ENCODE assay signal across 7 mouse cellular contexts in genomic region chr5:24651768-24652752, GRCm38 (mm10). TPM values are rescaled to one million over a fixed set of nuclear protein-coding genes. Genes with fewer than 3 reads are reported as not detected.
DNase-seq lines count a peak whose midpoint lies in the region; ATAC-seq and TF ChIP-seq lines count a peak whose summit lies in the region.

No protein-coding gene starts in this region.

- peak; percentile 47 for ATAC-seq in intestine, embryonic 14.5 days (replicated peaks; ENCODE audit: low FRiP score, low TSS enrichment, low read depth)

- no peaks in the 10 kb centered on the region for H3K36me3 ChIP-seq in intestine, embryonic 14.5 days (ENCODE audit: control insufficient read depth, insufficient read depth, low read length)
- H3K36me3 ChIP-seq in midbrain, embryonic 10.5 days = no peaks in the 10 kb centered on the region

- intact Hi-C loops in left cerebral cortex, postnatal 14 days (cut with DNase I) = loop anchor here (5.0 kb wide), 1 partner anchor 55 kb away; no protein-coding TSS in a partner anchor

- peak; percentile 97 for TF ChIP-seq CTCF in cortical plate, adult 2 months (IDR thresholded peaks at IDR 0.05; ENCODE audit: extremely low read depth, insufficient read depth, low read length)

- no peak for TF ChIP-seq POLR2A in cortical plate, adult 2 months (IDR thresholded peaks at IDR 0.05; ENCODE audit: extremely low read depth, insufficient read depth, low read length)

- 29% methylated on average over 25 of the region's 25 CpGs for WGBS in intestine, embryonic 14.5 days
- WGBS in midbrain, embryonic 10.5 days = 35% methylated on average over 25 of the region's 25 CpGs

- no peaks in the 10 kb centered on the region for H3K4me1 ChIP-seq in cortical plate, adult 2 months (ENCODE audit: control insufficient read depth, insufficient read depth, low read length)
- no peaks in the 10 kb centered on the region for H3K4me1 ChIP-seq in intestine, embryonic 14.5 days (replicated peaks; ENCODE audit: control insufficient read depth, insufficient read depth, low read length)
- 0 out of 2 replicates have a peak, but pooled peaks cover 3% of the 10 kb centered on the region for H3K4me1 ChIP-seq in midbrain, embryonic 10.5 days

- H3K4me3 ChIP-seq in cortical plate, adult 2 months (ENCODE audit: insufficient read depth, low read length) = no peak overlapping the region
- H3K4me3 ChIP-seq in intestine, embryonic 14.5 days (ENCODE audit: low read depth, low read length) = no peak overlapping the region
- no peak overlapping the region for H3K4me3 ChIP-seq in midbrain, embryonic 10.5 days

- no peak overlapping the region for H3K27ac ChIP-seq in cortical plate, adult 2 months (ENCODE audit: insufficient read depth, low read length)
- H3K27ac ChIP-seq in intestine, embryonic 14.5 days (ENCODE audit: low read depth) = no peak overlapping the region
- H3K27ac ChIP-seq in midbrain, embryonic 10.5 days (replicated peaks) = no peak overlapping the region

- no peak overlapping the region for H3K9ac ChIP-seq in intestine, embryonic 14.5 days (ENCODE audit: low read length)

- DNase-seq in adipocyte (ENCODE audit: low spot score) = peak; percentile 81
- DNase-seq in gastrocnemius, postnatal 10 days = peak; percentile 87
- DNase-seq in intestine, embryonic 14.5 days (ENCODE audit: low spot score) = peak; percentile 95
- DNase-seq in left cerebral cortex, postnatal 14 days (ENCODE audit: low spot score in 2 of 2) = peak; percentile 85 to 93
- DNase-seq in midbrain, embryonic 10.5 days (ENCODE audit: low spot score) = peak; percentile 85
- peak; percentile 92 for DNase-seq in right cerebral cortex, postnatal 4 days

- no peaks in the 10 kb centered on the region for H3K9me3 ChIP-seq in intestine, embryonic 14.5 days (ENCODE audit: control insufficient read depth, low read length)
- H3K9me3 ChIP-seq in midbrain, embryonic 10.5 days (replicated peaks) = no peaks in the 10 kb centered on the region

- H3K27me3 ChIP-seq in intestine, embryonic 14.5 days (replicated peaks; ENCODE audit: control insufficient read depth, insufficient read depth, low read length) = no peaks in the 10 kb centered on the region
- H3K27me3 ChIP-seq in midbrain, embryonic 10.5 days (ENCODE audit: low read depth, poor library complexity, severe bottlenecking) = peaks cover 12% of the 10 kb centered on the region

- no peak overlapping the region for H3K4me2 ChIP-seq in intestine, embryonic 14.5 days (ENCODE audit: low read length)

RNA-seq across cellular contexts. Expression of gene Smarcd3, which starts 27.8 kb away (rescaled TPM):
- polyA plus RNA-seq in cortical plate, adult 2 months (2012; rRNA removed) = 97.8 and 97.9 TPM in 2 replicates
- 100 to 1,000 TPM; 122 to 132 TPM for total RNA-seq in gastrocnemius, postnatal 10 days (2021)
- 26.2 and 27.5 TPM in 2 replicates for polyA plus RNA-seq in intestine, embryonic 14.5 days (2014; fragmentation: Nextera tagmentation; extraction: Ambion mirVana)
- total RNA-seq in left cerebral cortex, postnatal 14 days (2021) = 100 to 1,000 TPM; 102 to 110 TPM
- 32.4 and 44.8 TPM in 2 replicates for polyA plus RNA-seq in midbrain, embryonic 10.5 days (2016; fragmentation: Nextera tagmentation; extraction: Ambion mirVana)

RNA-seq across cellular contexts. Expression of gene Nub1, which starts 33.3 kb away (rescaled TPM):
- 76.6 and 81.2 TPM in 2 replicates for polyA plus RNA-seq in cortical plate, adult 2 months (2012; rRNA removed)
- total RNA-seq in gastrocnemius, postnatal 10 days (2021) = 10 to 100 TPM; 22.8 to 24.3 TPM
- 34.0 and 36.6 TPM in 2 replicates for polyA plus RNA-seq in intestine, embryonic 14.5 days (2014; fragmentation: Nextera tagmentation; extraction: Ambion mirVana)
- total RNA-seq in left cerebral cortex, postnatal 14 days (2021) = 10 to 100 TPM; 67.5 to 73.9 TPM
- 27.2 and 29.3 TPM in 2 replicates for polyA plus RNA-seq in midbrain, embryonic 10.5 days (2016; fragmentation: Nextera tagmentation; extraction: Ambion mirVana)
